Mouse (Mus musculus): ENCODE measurements around the gene Adgrg6.

Adgrg6 gene

DNA sequence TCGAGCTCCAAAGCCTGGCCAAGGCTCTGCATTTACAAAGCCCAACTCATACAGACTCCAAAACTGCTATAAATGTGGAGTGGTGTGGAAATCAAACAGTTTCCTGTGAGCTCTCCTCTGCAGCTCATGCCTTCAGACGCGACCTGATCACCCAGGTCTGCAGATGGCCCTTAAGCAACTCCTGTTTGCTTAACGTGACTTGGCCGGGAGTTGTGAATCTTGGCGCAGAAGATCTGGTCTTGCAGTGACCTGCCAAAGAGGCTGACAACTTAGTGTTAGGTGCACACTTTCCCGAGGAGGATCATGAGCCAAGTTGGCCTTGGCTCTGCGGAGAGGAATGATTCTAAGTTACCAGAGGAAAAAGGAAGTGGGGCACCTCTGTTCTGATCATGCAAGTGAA lies 143.7 kb downstream of the Adgrg6 start:
- in situ Hi-C loops (cut with MboI, MseI): no loop called here

DNA sequence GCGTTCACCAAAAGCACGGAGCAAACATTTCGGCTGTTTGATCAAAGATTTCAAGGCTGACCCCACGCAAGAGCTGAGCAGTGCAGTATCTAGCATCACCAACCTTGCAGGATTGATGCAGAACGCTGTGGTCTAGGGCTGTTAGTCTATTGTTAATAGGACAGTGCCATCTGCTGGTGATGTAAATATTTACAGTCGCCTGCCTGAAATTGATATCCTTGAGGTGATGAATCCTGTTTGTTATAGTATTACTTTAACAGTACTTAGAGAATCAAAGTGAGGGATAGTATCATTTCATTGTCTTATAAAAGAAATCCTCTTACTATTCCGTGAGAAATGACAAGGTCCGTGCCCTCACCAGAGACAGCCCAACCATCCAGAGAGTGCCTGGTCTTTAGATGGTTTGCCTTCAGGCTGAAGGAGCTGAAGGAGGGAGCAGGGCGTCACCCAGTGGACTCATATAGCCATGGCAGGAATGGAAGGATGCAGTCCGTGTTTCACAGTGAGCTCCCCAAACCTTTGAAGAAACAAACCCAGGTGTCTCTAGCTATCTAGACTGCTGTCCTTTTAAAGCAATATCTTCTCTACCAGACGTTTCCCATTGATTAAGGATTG lies 154.3 kb downstream of the Adgrg6 start:
- in situ Hi-C loops (cut with MboI, MseI): loop anchor here (5.0 to 10.0 kb wide), 4 partner anchors 64 to 1306 kb away; no protein-coding TSS in a partner anchor

DNA sequence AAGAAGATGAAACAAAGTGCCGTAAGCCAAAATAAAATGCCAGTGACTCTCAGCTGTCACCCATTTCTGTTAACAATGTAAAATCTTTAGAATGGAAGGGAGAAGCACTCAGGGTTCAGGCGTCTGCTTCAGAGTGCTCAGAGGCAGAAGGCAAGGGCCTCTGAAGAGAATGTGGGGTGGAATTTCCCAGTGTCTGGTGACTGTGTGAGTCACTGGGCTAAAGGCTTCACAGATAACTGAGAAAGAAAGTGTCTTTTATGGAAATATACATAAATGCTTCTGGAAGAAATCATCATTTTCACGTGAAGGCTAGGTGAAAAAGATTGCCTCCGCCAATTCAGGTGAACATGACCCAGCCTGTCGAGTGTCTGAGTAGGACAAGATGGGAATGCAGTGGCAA lies 159.9 kb downstream of the Adgrg6 start:
- in situ Hi-C loops (cut with MboI, MseI): loop anchor here (5.0 to 10.0 kb wide), 4 partner anchors 178 to 1301 kb away; partner anchors contain the start of gene Hivep2 (in 1 of the 2)

DNA sequence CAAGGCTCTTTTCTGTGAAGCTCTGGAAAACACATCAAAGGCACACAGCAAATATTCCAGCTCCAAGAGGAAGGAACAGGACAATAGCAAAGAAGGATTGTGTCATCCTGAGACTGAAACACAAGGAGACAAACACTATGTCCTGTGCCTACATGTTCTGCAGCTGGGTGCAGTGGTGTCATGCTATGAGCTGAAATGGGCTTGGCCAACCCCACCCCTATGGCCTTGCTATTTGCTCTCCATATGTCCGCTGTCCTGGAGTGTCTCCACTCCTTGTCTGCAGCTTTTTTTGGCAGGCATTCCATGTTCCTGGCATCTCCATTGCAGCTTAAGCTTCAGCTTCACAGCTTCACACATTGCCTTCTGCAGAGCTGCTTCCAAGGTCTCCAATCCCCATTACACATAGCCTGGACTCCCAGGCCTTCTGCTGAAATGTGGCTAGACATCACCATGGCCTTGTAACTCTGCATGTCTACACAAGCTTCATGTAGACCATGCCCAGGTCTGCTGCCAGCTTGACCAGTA lies 180.3 kb downstream of the Adgrg6 start:
- in situ Hi-C loops (cut with MboI, MseI): no loop called here

DNA sequence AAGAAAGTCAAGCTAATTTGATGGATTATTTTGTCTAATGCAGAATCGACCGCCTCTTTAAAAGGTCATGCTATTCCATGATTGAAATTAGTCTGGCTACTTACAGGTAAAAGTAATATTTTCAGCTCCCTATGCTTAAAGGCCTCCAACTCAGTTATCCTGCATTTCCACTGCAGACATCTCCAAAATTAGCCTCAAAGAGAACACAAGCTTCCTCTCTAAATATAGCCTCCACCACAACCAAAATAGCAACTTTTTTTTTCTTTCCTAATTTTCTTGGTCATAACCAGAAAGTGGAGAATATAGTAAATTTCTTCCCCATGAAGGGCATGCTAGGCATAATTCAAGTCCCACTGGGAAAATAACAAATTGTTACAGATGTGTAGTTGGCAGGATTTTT lies 182.2 kb downstream of the Adgrg6 start:
- in situ Hi-C loops (cut with MboI, MseI): no loop called here

DNA sequence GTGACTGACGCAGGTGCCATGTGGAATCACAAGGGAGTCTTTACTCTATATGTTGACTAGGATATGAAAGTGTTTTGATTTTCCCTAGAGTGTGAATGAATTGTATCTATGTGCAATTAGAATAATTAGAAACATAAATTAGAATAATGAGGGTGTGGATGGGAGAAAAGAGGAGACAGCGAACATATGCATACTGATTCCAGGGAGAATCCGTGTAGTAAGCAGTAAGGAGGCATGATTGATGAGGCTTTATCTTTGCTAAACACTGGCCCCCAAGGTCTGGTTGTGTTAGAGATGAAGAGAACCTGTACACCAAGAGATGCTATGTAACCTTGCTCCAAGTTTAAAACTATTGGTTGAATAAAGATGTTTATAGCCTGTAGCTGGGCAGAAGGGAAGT lies 187.2 kb downstream of the Adgrg6 start:
- in situ Hi-C loops (cut with MboI, MseI): no loop called here

Measured in T-helper 17 cell (primary cell).